Mouse (Mus musculus): ENCODE measurements at regions not wholly inside any gene's neighbourhood (a gene's known extent, or its start where the extent isn't known, plus 50 kb on each side); places are given as distances from the start of the nearest gene placed in this dataset.

GRCm38 (mm10) chr3:33440905-33441304 lies 297.9 kb upstream of the Pex5l start:
- TF ChIP-seq CTCF (IDR thresholded peaks at IDR 0.05) (no peak), EP300 (IDR thresholded peaks at IDR 0.05) (no peak)
